Mouse (Mus musculus): ENCODE measurements around the gene Nudt14.

DNA sequence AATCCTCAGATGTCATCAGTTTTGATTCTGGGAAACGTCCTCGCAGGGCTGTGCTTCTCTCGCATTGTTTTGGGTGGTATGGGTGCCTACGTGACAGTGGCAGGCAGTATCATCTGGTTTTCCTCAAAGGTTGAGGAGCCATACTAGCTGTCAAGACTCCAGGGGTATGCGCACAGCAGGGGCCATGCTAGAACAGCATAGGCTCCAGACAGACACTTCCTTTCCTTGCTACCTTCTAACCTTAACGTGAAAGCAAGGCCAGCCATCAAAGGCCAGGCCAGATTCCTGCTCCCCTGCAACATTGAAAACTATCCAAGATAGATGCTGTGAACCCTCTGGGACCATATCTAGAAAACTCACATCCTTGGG is 8.8 kb upstream of the Nudt14 start:
- no peak for TF ChIP-seq EP300 (IDR thresholded peaks at IDR 0.05; ENCODE audit: low read depth)
- no peak for TF ChIP-seq CTCF (IDR thresholded peaks at IDR 0.05; ENCODE audit: low read depth)
